Mouse (Mus musculus) naive thymus-derived CD4-positive, alpha-beta T cell, adult 2 months (primary cell): ENCODE measurements at regions not wholly inside any gene's neighbourhood (a gene's known extent, or its start where the extent isn't known, plus 50 kb on each side); places are given as distances from the start of the nearest gene placed in this dataset.

ENCODE experiments used
- DNase-seq: peaks from one replicate; pipeline ENCODE4 v3.0.0-alpha.2; 2011; ENCODE audit warnings: low read depth

- DNase-seq, result peak; percentile 40
These were observed 169.7 kb downstream of the Nrp2 start for GRCm38 (mm10) chr1:62872771-62873170.

GRCm38 (mm10) chr1:62875631-62876030, 172.5 kb downstream of the Nrp2 start:
- peak; percentile 65 for DNase-seq

GRCm38 (mm10) chr1:62876685-62877084, 173.6 kb downstream of the Nrp2 start:
- DNase-seq, result peak; percentile 64

- no peak for DNase-seq
These were observed 177.8 kb downstream of the Nrp2 start for GRCm38 (mm10) chr1:62880882-62881291.

GRCm38 (mm10) chr1:62881477-62881876, 178.4 kb downstream of the Nrp2 start:
- DNase-seq, result no peak

- DNase-seq, result no peak
These were observed 178.9 kb downstream of the Nrp2 start for GRCm38 (mm10) chr1:62882028-62882427.

GRCm38 (mm10) chr1:62884876-62885480, 181.9 kb downstream of the Nrp2 start:
- no peak for DNase-seq

GRCm38 (mm10) chr1:62887585-62888483, 184.7 kb downstream of the Nrp2 start:
- DNase-seq, result no peak

- DNase-seq, result no peak
These were observed 198.3 kb downstream of the Nrp2 start for GRCm38 (mm10) chr1:62901375-62901774.

GRCm38 (mm10) chr1:62901871-62902270, 198.8 kb downstream of the Nrp2 start:
- DNase-seq, result no peak

GRCm38 (mm10) chr1:62902931-62903453, 199.9 kb downstream of the Nrp2 start:
- no peak for DNase-seq

- no peak for DNase-seq
These were observed 202.7 kb downstream of the Nrp2 start for GRCm38 (mm10) chr1:62905739-62906138.

GRCm38 (mm10) chr1:62907243-62907642, 204.2 kb downstream of the Nrp2 start:
- DNase-seq, result no peak
